Mouse (Mus musculus) neural tube, embryonic 10.5 days (tissue): ENCODE measurements around the gene Rftn1.
"Not testable (repeated sequence)": the region's sequence is repeated elsewhere in the genome, so short reads cannot be mapped to it uniquely, and the experiment has no call there.

Experiments used
- DNase-seq: peaks from one replicate; pipeline ENCODE4 v3.0.0-alpha.2; 2017; ENCODE audit warnings: low spot score; ENCODE audit errors: extremely low spot score

The Rftn1 gene

GRCm38 (mm10) chr17:50190131-50191015 is at the start of gene Rftn1:
Gene Rftn1, minus strand, starts transcription at chr17:50190674.
- DNase-seq = peak; percentile 60

- DNase-seq = no peak
Observed at GRCm38 (mm10) chr17:50237818-50238610, 47.5 kb upstream of the Rftn1 start.

- peak; percentile 86 for DNase-seq
Observed at GRCm38 (mm10) chr17:50237436-50237709, 46.9 kb upstream of the Rftn1 start.

GRCm38 (mm10) chr17:50236702-50237435 is 46.4 kb upstream of the Rftn1 start:
- peak; percentile 51 for DNase-seq

- peak; percentile 21 for DNase-seq
Observed at GRCm38 (mm10) chr17:50235943-50236701, 45.6 kb upstream of the Rftn1 start.

GRCm38 (mm10) chr17:50233956-50234355 is 43.5 kb upstream of the Rftn1 start:
- DNase-seq = no peak

- no peak for DNase-seq
Observed at GRCm38 (mm10) chr17:50232821-50233220, 42.3 kb upstream of the Rftn1 start.

GRCm38 (mm10) chr17:50231206-50231605 is 40.7 kb upstream of the Rftn1 start:
- no peak for DNase-seq

- no peak for DNase-seq
Observed at GRCm38 (mm10) chr17:50229534-50229933, 39.1 kb upstream of the Rftn1 start.

GRCm38 (mm10) chr17:50227366-50227765 is 36.9 kb upstream of the Rftn1 start:
- no peak for DNase-seq

- no peak for DNase-seq
Observed at GRCm38 (mm10) chr17:50224718-50225117, 34.2 kb upstream of the Rftn1 start.

- DNase-seq = no peak
Observed at GRCm38 (mm10) chr17:50217978-50218377, 27.5 kb upstream of the Rftn1 start.

GRCm38 (mm10) chr17:50215104-50215503 is 24.6 kb upstream of the Rftn1 start:
- DNase-seq = no peak

- DNase-seq = no peak
Observed at GRCm38 (mm10) chr17:50213117-50213516, 22.6 kb upstream of the Rftn1 start.

GRCm38 (mm10) chr17:50211816-50212215 is 21.3 kb upstream of the Rftn1 start:
- DNase-seq = no peak

GRCm38 (mm10) chr17:50209831-50210230 is 19.4 kb upstream of the Rftn1 start:
- no peak for DNase-seq

GRCm38 (mm10) chr17:50208137-50209045 is 17.9 kb upstream of the Rftn1 start:
- DNase-seq = no peak

GRCm38 (mm10) chr17:50206262-50206661 is 15.8 kb upstream of the Rftn1 start:
- not testable (repeated sequence) for DNase-seq

GRCm38 (mm10) chr17:50205840-50206239 is 15.4 kb upstream of the Rftn1 start:
- not testable (repeated sequence) for DNase-seq

- DNase-seq = no peak
Observed at GRCm38 (mm10) chr17:50205152-50205782, 14.8 kb upstream of the Rftn1 start.
